Mouse (Mus musculus): ENCODE results near the gene Ghdc. TPM values are rescaled to one million over a fixed set of nuclear protein-coding genes. Genes with fewer than 3 reads are reported as not detected.

Gene Ghdc
- polyA plus RNA-seq, 1 experiment, result 5.4 TPM

DNA sequence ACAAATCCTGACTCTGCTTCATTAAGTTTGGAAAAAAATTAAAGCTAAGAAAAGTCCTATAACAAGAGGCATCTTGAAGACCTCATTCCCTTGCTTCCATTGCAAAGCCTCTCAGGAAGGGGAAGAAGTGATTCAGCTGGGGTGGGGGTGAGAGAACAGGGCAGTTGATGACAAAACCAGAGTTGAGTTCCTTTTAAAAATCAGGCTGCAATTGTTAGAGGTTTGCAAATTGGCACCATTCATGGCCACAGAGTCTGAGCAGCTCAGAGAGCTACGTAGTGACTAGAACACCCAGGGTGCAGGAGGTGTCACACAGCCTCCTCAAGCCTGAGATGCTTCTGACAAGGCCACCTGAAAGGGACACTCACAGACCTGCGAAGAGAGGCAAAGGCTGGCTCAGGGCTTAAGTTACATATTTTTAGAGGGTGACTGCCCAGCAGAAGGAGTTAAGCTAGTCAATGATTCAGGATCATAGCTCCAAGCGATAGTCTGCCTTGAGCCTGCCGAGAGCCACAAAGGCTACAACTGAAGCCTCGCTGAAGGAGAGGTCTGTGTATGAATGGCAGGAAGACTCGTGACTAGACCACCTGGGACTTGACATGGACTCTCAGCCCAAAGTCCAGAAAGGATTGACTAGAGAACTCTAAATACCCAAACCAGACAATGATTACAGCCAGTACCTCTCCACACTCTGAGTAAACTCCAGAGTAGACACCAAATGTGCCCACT is 40.1 kb downstream of the Ghdc start:
- TF ChIP-seq EP300 (IDR thresholded peaks at IDR 0.05; ENCODE audit: insufficient read depth, low read depth, low read length) (no peak), CTCF (IDR thresholded peaks at IDR 0.05; ENCODE audit: low read depth, low read length) (no peak), POLR2A (IDR thresholded peaks at IDR 0.05; ENCODE audit: insufficient read depth, low read length) (no peak)
- Histone ChIP-seq H3K27ac (ENCODE audit: insufficient read depth, low read length) (no peak overlapping the region), H3K4me1 (ENCODE audit: control insufficient read depth, insufficient read depth, low read length) (no peaks in the 10 kb centered on the region), H3K36me3 (ENCODE audit: control insufficient read depth, insufficient read depth, low read length, poor library complexity, severe bottlenecking) (peaks cover 4% of the 10 kb centered on the region), H3K9ac (ENCODE audit: low read depth, poor library complexity, severe bottlenecking) (no peak overlapping the region), H3K9me3 (replicated peaks; ENCODE audit: control insufficient read depth, insufficient read depth, low read length, poor library complexity, severe bottlenecking) (no peaks in the 10 kb centered on the region), H3K4me3 (ENCODE audit: low read depth, low read length) (no peak overlapping the region), H3K27me3 (ENCODE audit: control insufficient read depth, insufficient read depth, low read length, poor library complexity, severe bottlenecking) (no peaks in the 10 kb centered on the region)

DNA sequence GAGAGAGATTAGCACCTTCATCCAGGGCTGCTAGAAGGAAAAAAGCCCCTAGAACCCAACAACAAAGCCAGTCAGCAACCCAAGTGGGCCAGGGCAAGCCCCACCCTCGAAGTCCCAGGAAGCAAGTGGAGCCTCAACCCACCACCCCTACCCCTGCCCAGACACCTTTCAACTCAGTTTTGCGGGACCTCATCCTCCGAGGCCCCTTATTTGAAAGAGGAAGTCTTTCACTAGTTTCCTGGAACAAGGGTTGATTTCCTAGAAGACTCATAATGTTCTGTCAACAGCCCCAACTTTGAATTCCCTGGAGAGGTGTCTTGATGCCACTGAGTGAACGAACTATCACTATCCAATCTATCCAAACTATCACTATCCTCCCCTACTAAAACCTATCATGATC is 40.8 kb downstream of the Ghdc start:
- peaks cover 4% of the 10 kb centered on the region; the same call in 1 of the 2 replicates for H3K36me3 ChIP-seq (ENCODE audit: control insufficient read depth, insufficient read depth, low read length, poor library complexity, severe bottlenecking)
- H3K27ac ChIP-seq (ENCODE audit: insufficient read depth, low read length), result no peak overlapping the region
- peaks cover 3% of the 10 kb centered on the region for H3K4me1 ChIP-seq (ENCODE audit: control insufficient read depth, insufficient read depth, low read length)
- H3K9ac ChIP-seq (ENCODE audit: low read depth, poor library complexity, severe bottlenecking), result no peak overlapping the region
- H3K9me3 ChIP-seq (replicated peaks; ENCODE audit: control insufficient read depth, insufficient read depth, low read length, poor library complexity, severe bottlenecking), result no peaks in the 10 kb centered on the region
- no peak overlapping the region for H3K4me3 ChIP-seq (ENCODE audit: low read depth, low read length)
- no peak for TF ChIP-seq POLR2A (IDR thresholded peaks at IDR 0.05; ENCODE audit: insufficient read depth, low read length)
- no peak for TF ChIP-seq CTCF (IDR thresholded peaks at IDR 0.05; ENCODE audit: low read depth, low read length)
- TF ChIP-seq EP300 (IDR thresholded peaks at IDR 0.05; ENCODE audit: insufficient read depth, low read depth, low read length), result no peak
- no peaks in the 10 kb centered on the region for H3K27me3 ChIP-seq (ENCODE audit: control insufficient read depth, insufficient read depth, low read length, poor library complexity, severe bottlenecking)

- Histone ChIP-seq H3K4me3 (ENCODE audit: low read depth, low read length) (no peak overlapping the region), H3K9me3 (replicated peaks; ENCODE audit: control insufficient read depth, insufficient read depth, low read length, poor library complexity, severe bottlenecking) (no peaks in the 10 kb centered on the region), H3K4me1 (ENCODE audit: control insufficient read depth, insufficient read depth, low read length) (peaks cover 3% of the 10 kb centered on the region), H3K9ac (ENCODE audit: low read depth, poor library complexity, severe bottlenecking) (no peak overlapping the region), H3K36me3 (ENCODE audit: control insufficient read depth, insufficient read depth, low read length, poor library complexity, severe bottlenecking) (peaks cover 4% of the 10 kb centered on the region; the same call in 1 of the 2 replicates), H3K27me3 (ENCODE audit: control insufficient read depth, insufficient read depth, low read length, poor library complexity, severe bottlenecking) (no peaks in the 10 kb centered on the region), H3K27ac (ENCODE audit: insufficient read depth, low read length) (no peak overlapping the region)
- no peak for TF ChIP-seq CTCF (IDR thresholded peaks at IDR 0.05; ENCODE audit: low read depth, low read length)
- no peak for TF ChIP-seq EP300 (IDR thresholded peaks at IDR 0.05; ENCODE audit: insufficient read depth, low read depth, low read length)
- TF ChIP-seq POLR2A (IDR thresholded peaks at IDR 0.05; ENCODE audit: insufficient read depth, low read length), result no peak
Observed at GRCm38 (mm10) chr11:100728601-100729000, 42.2 kb downstream of the Ghdc start.

- H3K4me3 ChIP-seq (ENCODE audit: low read depth, low read length), result no peak overlapping the region
- H3K27me3 ChIP-seq (ENCODE audit: control insufficient read depth, insufficient read depth, low read length, poor library complexity, severe bottlenecking), result no peaks in the 10 kb centered on the region
- H3K4me1 ChIP-seq (ENCODE audit: control insufficient read depth, insufficient read depth, low read length), result peaks cover 3% of the 10 kb centered on the region
- peaks cover 2% of the 10 kb centered on the region; the same call in 1 of the 2 replicates for H3K36me3 ChIP-seq (ENCODE audit: control insufficient read depth, insufficient read depth, low read length, poor library complexity, severe bottlenecking)
- no peak overlapping the region for H3K9ac ChIP-seq (ENCODE audit: low read depth, poor library complexity, severe bottlenecking)
- TF ChIP-seq POLR2A (IDR thresholded peaks at IDR 0.05; ENCODE audit: insufficient read depth, low read length) (no peak), CTCF (IDR thresholded peaks at IDR 0.05; ENCODE audit: low read depth, low read length) (no peak), EP300 (IDR thresholded peaks at IDR 0.05; ENCODE audit: insufficient read depth, low read depth, low read length) (no peak)
- H3K27ac ChIP-seq (ENCODE audit: insufficient read depth, low read length), result no peak overlapping the region
- no peaks in the 10 kb centered on the region for H3K9me3 ChIP-seq (replicated peaks; ENCODE audit: control insufficient read depth, insufficient read depth, low read length, poor library complexity, severe bottlenecking)
Observed at GRCm38 (mm10) chr11:100727201-100727600, 43.6 kb downstream of the Ghdc start.

- Histone ChIP-seq H3K27ac (ENCODE audit: insufficient read depth, low read length) (peak overlapping the region; percentile 13; the same call in 1 of the 2 replicates), H3K4me1 (ENCODE audit: control insufficient read depth, insufficient read depth, low read length) (peaks cover 3% of the 10 kb centered on the region), H3K27me3 (ENCODE audit: control insufficient read depth, insufficient read depth, low read length, poor library complexity, severe bottlenecking) (no peaks in the 10 kb centered on the region), H3K9ac (ENCODE audit: low read depth, poor library complexity, severe bottlenecking) (no peak overlapping the region), H3K9me3 (replicated peaks; ENCODE audit: control insufficient read depth, insufficient read depth, low read length, poor library complexity, severe bottlenecking) (no peaks in the 10 kb centered on the region), H3K36me3 (ENCODE audit: control insufficient read depth, insufficient read depth, low read length, poor library complexity, severe bottlenecking) (peaks cover 2% of the 10 kb centered on the region; the same call in 1 of the 2 replicates), H3K4me3 (ENCODE audit: low read depth, low read length) (no peak overlapping the region)
- TF ChIP-seq EP300 (IDR thresholded peaks at IDR 0.05; ENCODE audit: insufficient read depth, low read depth, low read length), result no peak
- TF ChIP-seq CTCF (IDR thresholded peaks at IDR 0.05; ENCODE audit: low read depth, low read length), result no peak
- TF ChIP-seq POLR2A (IDR thresholded peaks at IDR 0.05; ENCODE audit: insufficient read depth, low read length), result no peak
Observed at GRCm38 (mm10) chr11:100724919-100725512, 45.7 kb downstream of the Ghdc start.
